Mouse (Mus musculus): Measurements from ENCODE around the gene Dab1. TPM values are rescaled to one million over a fixed set of nuclear protein-coding genes. Genes with fewer than 3 reads are reported as not detected.

Dab1 gene
- polyA plus RNA-seq, 1 experiment from 2014 or later: 195 TPM

DNA sequence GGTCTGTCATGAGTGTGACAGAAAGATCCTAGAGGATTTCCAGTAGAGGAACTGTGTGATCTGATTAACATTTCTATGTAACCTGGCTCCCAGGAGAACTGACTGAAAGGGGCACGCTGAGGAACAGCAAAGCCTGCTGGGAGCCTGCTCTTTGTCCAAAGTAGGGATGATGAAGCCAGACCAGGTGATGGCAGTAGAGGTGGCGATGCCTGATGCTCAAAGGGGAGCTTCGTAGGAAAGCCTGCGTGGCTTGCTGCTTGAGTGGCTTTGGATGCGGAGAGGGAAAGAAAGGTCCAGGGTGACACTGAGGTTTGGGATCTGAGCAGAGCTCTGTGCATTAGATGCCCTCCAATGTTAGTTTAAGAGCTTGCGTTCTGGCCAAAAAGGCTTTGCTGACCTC is 584.9 kb downstream of the Dab1 start:
- Histone ChIP-seq H3K36me3 (ENCODE audit: control insufficient read depth, insufficient read depth) (no peaks in the 10 kb centered on the region), H3K27ac (ENCODE audit: low read length) (no peak overlapping the region), H3K4me1 (replicated peaks; ENCODE audit: control insufficient read depth, insufficient read depth, low read length) (peaks cover 4% of the 10 kb centered on the region; the same call in 1 of the 2 replicates), H3K9me3 (ENCODE audit: control insufficient read depth, low read length) (no peaks in the 10 kb centered on the region), H3K4me3 (replicated peaks; ENCODE audit: low read length) (no peak overlapping the region), H3K4me2 (ENCODE audit: low read length) (no peak overlapping the region), H3K9ac (replicated peaks; ENCODE audit: low read depth, low read length) (no peak overlapping the region), H3K27me3 (replicated peaks; ENCODE audit: control insufficient read depth, insufficient read depth, low read length) (no peaks in the 10 kb centered on the region)
- 41% methylated on average over 6 of the region's 6 CpGs for WGBS
- ATAC-seq: no peak

DNA sequence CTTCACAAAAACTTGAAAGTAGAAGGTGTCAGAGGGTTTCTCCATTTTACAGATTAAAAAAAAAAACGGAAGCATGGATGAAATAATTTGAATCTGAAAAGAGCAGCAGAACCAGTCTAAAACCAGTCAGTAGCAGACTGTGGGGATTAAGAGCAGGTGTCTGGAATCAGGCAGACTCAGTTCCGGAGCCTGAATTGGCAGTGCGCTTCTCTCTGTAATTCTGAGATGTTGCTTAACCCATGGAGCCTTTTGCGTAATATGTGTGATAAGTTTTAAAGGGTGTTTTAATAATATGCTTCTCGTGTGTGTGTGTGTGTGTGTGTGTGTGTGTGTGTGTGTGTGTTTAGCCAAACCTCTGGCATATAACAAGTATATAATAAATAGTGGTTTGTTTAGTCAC is 587.5 kb downstream of the Dab1 start:
- peaks cover 8% of the 10 kb centered on the region for H3K4me1 ChIP-seq (replicated peaks; ENCODE audit: control insufficient read depth, insufficient read depth, low read length)
- H3K36me3 ChIP-seq (ENCODE audit: control insufficient read depth, insufficient read depth): no peaks in the 10 kb centered on the region
- H3K9me3 ChIP-seq (ENCODE audit: control insufficient read depth, low read length): 0 out of 2 replicates have a peak, but pooled peaks cover 2% of the 10 kb centered on the region
- H3K4me2 ChIP-seq (ENCODE audit: low read length): no peak overlapping the region
- H3K27me3 ChIP-seq (replicated peaks; ENCODE audit: control insufficient read depth, insufficient read depth, low read length): no peaks in the 10 kb centered on the region
- no peak for ATAC-seq
- no peak overlapping the region for H3K27ac ChIP-seq (ENCODE audit: low read length)
- H3K9ac ChIP-seq (replicated peaks; ENCODE audit: low read depth, low read length): no peak overlapping the region
- 60% methylated on average over 5 of the region's 5 CpGs for WGBS
- H3K4me3 ChIP-seq (replicated peaks; ENCODE audit: low read length): no peak overlapping the region

DNA sequence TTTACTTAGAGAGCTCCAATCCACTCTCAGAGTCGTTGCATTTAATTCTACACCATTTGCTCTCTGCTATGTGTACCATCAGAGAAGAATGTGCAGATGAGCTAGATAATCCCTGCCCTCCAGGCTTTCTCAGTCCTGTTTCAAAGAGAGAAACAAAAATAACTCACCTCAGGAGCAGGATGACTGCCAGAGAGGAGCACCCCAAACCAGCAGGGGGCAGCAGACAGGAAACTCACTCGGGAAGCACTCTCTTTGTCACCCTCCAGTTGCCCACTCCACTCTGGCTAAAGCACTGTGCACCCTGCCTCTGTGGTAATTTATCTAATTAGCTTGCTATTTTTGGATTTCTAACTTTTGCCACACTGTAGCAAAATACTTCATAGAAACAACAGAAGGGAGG is 589.9 kb downstream of the Dab1 start:
- no peaks in the 10 kb centered on the region for H3K36me3 ChIP-seq (ENCODE audit: control insufficient read depth, insufficient read depth)
- H3K4me1 ChIP-seq (replicated peaks; ENCODE audit: control insufficient read depth, insufficient read depth, low read length): peaks cover 9% of the 10 kb centered on the region
- no peaks in the 10 kb centered on the region for H3K27me3 ChIP-seq (replicated peaks; ENCODE audit: control insufficient read depth, insufficient read depth, low read length)
- no peak overlapping the region for H3K4me2 ChIP-seq (ENCODE audit: low read length)
- no peak overlapping the region for H3K4me3 ChIP-seq (replicated peaks; ENCODE audit: low read length)
- WGBS: 27% methylated on average over 2 of the region's 2 CpGs
- H3K9me3 ChIP-seq (ENCODE audit: control insufficient read depth, low read length): 0 out of 2 replicates have a peak, but pooled peaks cover 2% of the 10 kb centered on the region
- no peak overlapping the region for H3K9ac ChIP-seq (replicated peaks; ENCODE audit: low read depth, low read length)
- no peak overlapping the region for H3K27ac ChIP-seq (ENCODE audit: low read length)
- ATAC-seq: no peak

DNA sequence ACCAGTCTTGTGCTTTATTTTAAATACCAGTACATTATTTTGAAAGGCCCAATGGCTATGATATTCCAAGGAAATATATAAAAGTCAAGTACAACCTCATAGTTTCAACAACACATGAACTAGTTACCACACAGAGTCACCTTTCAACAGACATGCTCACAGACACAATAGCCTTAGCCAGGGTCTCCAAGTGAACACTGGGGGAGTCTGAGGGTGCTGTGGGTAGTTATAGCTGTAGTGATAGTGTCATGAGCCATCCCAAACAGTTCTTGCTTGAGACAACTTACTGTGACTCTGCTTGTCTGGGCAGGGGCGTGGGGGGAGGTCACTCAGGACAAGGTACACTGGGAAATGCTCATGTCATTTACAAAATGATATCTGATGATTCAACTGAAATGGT is 591.6 kb downstream of the Dab1 start:
- Histone ChIP-seq H3K4me2 (ENCODE audit: low read length) (no peak overlapping the region), H3K4me1 (replicated peaks; ENCODE audit: control insufficient read depth, insufficient read depth, low read length) (peaks cover 9% of the 10 kb centered on the region), H3K27me3 (replicated peaks; ENCODE audit: control insufficient read depth, insufficient read depth, low read length) (no peaks in the 10 kb centered on the region), H3K9ac (replicated peaks; ENCODE audit: low read depth, low read length) (no peak overlapping the region), H3K27ac (ENCODE audit: low read length) (no peak overlapping the region), H3K9me3 (ENCODE audit: control insufficient read depth, low read length) (0 out of 2 replicates have a peak, but pooled peaks cover 2% of the 10 kb centered on the region), H3K36me3 (ENCODE audit: control insufficient read depth, insufficient read depth) (no peaks in the 10 kb centered on the region), H3K4me3 (replicated peaks; ENCODE audit: low read length) (no peak overlapping the region)
- no peak for ATAC-seq
- WGBS: 76% methylated on average over 1 of the region's 1 CpGs

DNA sequence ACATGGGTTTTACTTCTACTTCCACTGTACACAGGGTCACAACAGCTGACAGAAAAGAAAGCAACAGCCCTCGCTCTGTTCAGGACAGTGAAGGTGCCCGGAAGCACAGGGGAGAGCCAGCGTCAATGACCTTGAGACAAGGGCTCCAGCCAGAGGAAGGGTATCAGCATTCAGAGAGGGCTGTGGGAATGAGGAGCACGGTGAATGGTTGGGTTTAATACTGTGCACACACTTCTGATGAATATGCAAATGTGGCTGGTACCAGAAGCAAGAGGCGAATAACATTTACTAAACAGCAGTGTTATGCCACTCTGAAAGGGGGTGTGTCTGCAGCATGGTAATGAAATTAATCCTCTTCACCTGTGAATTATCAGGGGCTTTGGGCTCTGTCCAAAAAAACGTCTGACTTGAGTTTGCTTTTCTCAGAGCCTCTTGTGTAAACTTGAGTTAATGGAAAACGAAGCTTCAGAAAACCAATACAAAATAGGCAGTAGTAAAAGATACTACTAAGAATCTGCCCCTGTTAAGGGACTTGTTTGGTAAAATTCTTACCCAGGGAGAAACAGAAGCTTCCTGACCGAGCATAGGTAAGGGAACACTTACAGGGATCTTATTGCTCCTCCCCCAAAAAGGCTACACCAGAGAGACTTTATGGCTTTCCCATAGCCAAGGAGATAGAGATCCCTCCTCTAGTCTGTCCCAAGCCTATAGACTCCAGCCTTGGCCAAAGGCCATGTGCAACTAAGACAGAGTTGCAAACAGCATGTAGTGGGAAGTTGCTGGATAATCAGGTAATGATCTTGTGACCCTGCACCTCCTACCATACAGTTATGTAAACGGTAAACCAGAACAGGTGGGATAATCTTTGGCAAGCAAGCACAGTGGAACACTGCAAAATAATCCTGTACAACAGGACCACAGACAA is 592.6 kb downstream of the Dab1 start:
- Histone ChIP-seq H3K4me1 (replicated peaks; ENCODE audit: control insufficient read depth, insufficient read depth, low read length) (peaks cover 9% of the 10 kb centered on the region), H3K27ac (ENCODE audit: low read length) (no peak overlapping the region), H3K27me3 (replicated peaks; ENCODE audit: control insufficient read depth, insufficient read depth, low read length) (no peaks in the 10 kb centered on the region), H3K4me3 (replicated peaks; ENCODE audit: low read length) (no peak overlapping the region), H3K9ac (replicated peaks; ENCODE audit: low read depth, low read length) (no peak overlapping the region), H3K36me3 (ENCODE audit: control insufficient read depth, insufficient read depth) (no peaks in the 10 kb centered on the region), H3K9me3 (ENCODE audit: control insufficient read depth, low read length) (0 out of 2 replicates have a peak, but pooled peaks cover 2% of the 10 kb centered on the region), H3K4me2 (ENCODE audit: low read length) (no peak overlapping the region)
- peak; percentile 66; the same call in 1 of the 2 replicates for ATAC-seq
- 29% methylated on average over 9 of the region's 9 CpGs for WGBS

DNA sequence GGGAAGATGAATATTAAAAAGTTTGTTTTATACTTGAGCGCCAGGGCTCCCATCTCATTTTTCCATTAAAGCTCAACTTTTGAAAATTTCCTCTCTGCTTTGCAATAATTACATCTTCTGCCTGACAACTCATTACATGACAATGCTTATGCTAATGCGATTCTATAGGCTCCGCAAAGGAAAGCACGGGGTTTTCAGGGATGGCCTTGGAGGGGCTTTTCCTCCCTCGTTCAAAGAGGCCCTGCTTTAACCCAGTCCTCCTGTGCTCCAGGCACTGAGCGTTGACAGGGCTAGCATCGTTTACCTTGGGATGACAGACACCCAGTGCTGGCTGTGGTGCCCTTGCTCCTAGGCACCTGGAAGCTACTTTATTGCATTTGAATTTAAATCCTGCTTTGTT is 595.6 kb downstream of the Dab1 start:
- no peak overlapping the region for H3K9ac ChIP-seq (replicated peaks; ENCODE audit: low read depth, low read length)
- 17% methylated on average over 7 of the region's 7 CpGs for WGBS
- peaks cover 23% of the 10 kb centered on the region for H3K4me1 ChIP-seq (replicated peaks; ENCODE audit: control insufficient read depth, insufficient read depth, low read length)
- H3K9me3 ChIP-seq (ENCODE audit: control insufficient read depth, low read length): 0 out of 2 replicates have a peak, but pooled peaks cover 2% of the 10 kb centered on the region
- no peak overlapping the region for H3K27ac ChIP-seq (ENCODE audit: low read length)
- no peak overlapping the region for H3K4me3 ChIP-seq (replicated peaks; ENCODE audit: low read length)
- H3K36me3 ChIP-seq (ENCODE audit: control insufficient read depth, insufficient read depth): no peaks in the 10 kb centered on the region
- ATAC-seq: no peak
- no peaks in the 10 kb centered on the region for H3K27me3 ChIP-seq (replicated peaks; ENCODE audit: control insufficient read depth, insufficient read depth, low read length)
- H3K4me2 ChIP-seq (ENCODE audit: low read length): no peak overlapping the region

DNA sequence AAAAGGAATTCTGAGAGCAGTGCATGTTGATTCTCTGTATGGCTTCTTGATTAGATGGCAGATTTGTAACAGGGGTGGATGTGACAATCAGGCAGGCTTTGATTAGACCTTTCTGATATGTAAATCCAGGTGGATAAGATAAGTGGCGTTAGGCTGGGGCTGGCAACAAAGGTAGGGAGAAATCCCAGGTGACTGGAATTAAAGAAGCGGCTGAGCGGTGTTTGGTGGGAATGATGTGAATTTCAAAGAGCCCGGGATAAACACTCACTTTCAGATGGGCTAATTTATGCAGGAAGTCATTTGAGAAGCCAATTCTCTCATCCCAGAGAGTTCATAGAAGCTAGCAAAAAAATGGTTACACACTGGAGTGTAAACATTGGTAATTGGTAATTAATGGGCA is 598.2 kb downstream of the Dab1 start:
- ATAC-seq: peak; percentile 20; the same call in 1 of the 2 replicates
- peaks cover 18% of the 10 kb centered on the region for H3K4me1 ChIP-seq (replicated peaks; ENCODE audit: control insufficient read depth, insufficient read depth, low read length)
- H3K9me3 ChIP-seq (ENCODE audit: control insufficient read depth, low read length): no peaks in the 10 kb centered on the region
- H3K9ac ChIP-seq (replicated peaks; ENCODE audit: low read depth, low read length): no peak overlapping the region
- H3K4me3 ChIP-seq (replicated peaks; ENCODE audit: low read length): no peak overlapping the region
- H3K27me3 ChIP-seq (replicated peaks; ENCODE audit: control insufficient read depth, insufficient read depth, low read length): no peaks in the 10 kb centered on the region
- H3K4me2 ChIP-seq (ENCODE audit: low read length): no peak overlapping the region
- WGBS: 20% methylated on average over 4 of the region's 4 CpGs
- H3K27ac ChIP-seq (ENCODE audit: low read length): no peak overlapping the region
- H3K36me3 ChIP-seq (ENCODE audit: control insufficient read depth, insufficient read depth): no peaks in the 10 kb centered on the region

DNA sequence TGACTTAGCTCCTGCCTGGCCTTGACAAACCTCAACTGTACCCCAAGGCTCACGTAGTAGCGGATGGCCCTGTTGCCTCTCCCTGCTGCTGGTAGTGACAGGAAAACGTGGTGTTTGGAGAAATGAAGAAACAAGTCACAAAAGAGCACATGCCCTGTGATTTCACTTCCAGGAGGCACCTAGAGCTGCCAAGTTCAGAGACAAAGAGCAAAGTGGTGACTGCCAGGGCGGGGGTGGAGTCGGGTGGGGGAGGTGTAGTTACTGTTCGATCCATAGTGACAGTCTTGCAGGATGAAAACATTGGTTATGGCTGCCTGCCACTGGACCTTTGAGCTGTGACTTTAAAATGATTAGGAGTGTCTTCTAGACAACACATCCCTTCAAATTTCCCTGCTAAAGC is 599.6 kb downstream of the Dab1 start:
- Histone ChIP-seq H3K9me3 (ENCODE audit: control insufficient read depth, low read length) (no peaks in the 10 kb centered on the region), H3K36me3 (ENCODE audit: control insufficient read depth, insufficient read depth) (no peaks in the 10 kb centered on the region), H3K4me3 (replicated peaks; ENCODE audit: low read length) (no peak overlapping the region), H3K4me2 (ENCODE audit: low read length) (no peak overlapping the region), H3K27ac (ENCODE audit: low read length) (no peak overlapping the region), H3K27me3 (replicated peaks; ENCODE audit: control insufficient read depth, insufficient read depth, low read length) (no peaks in the 10 kb centered on the region), H3K9ac (replicated peaks; ENCODE audit: low read depth, low read length) (no peak overlapping the region), H3K4me1 (replicated peaks; ENCODE audit: control insufficient read depth, insufficient read depth, low read length) (peaks cover 18% of the 10 kb centered on the region)
- WGBS: 34% methylated on average over 6 of the region's 6 CpGs
- ATAC-seq: peak; percentile 56; the same call in 1 of the 2 replicates

DNA sequence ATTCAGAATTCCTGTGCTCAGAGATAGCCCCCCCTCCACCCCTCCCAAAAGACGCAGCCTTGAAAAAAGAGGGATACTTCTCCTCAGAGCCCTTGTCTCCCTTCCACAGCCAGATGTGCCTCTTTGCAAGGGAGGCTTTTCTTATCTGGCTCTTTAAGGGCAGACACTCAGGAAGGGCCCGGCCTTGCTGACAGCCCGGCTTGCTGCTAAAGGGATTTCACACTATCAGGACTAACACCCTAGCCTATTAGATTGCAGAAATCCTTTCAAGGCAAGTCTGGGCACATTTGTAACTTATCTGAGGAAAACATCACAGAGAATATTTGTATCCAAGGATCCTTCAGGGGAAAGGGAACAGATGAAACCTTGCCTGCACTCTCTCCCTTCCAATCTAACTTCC is 600.9 kb downstream of the Dab1 start:
- Histone ChIP-seq H3K4me1 (replicated peaks; ENCODE audit: control insufficient read depth, insufficient read depth, low read length) (peaks cover 18% of the 10 kb centered on the region), H3K4me2 (ENCODE audit: low read length) (no peak overlapping the region), H3K27ac (ENCODE audit: low read length) (no peak overlapping the region), H3K9ac (replicated peaks; ENCODE audit: low read depth, low read length) (no peak overlapping the region), H3K27me3 (replicated peaks; ENCODE audit: control insufficient read depth, insufficient read depth, low read length) (no peaks in the 10 kb centered on the region), H3K36me3 (ENCODE audit: control insufficient read depth, insufficient read depth) (no peaks in the 10 kb centered on the region), H3K4me3 (replicated peaks; ENCODE audit: low read length) (no peak overlapping the region), H3K9me3 (ENCODE audit: control insufficient read depth, low read length) (no peaks in the 10 kb centered on the region)
- no peak for ATAC-seq
- WGBS: 36% methylated on average over 3 of the region's 3 CpGs

Measured in forebrain, embryonic 16.5 days (tissue).